Mouse (Mus musculus) myocyte (in vitro differentiated cells): ENCODE measurements around the gene Fbln2.

Source experiments
- CEBPB ChIP-seq: IDR thresholded peaks from 2 replicates; pipeline ENCODE4 v1.6.1; 2011; ENCODE audit warnings: mild to moderate bottlenecking, moderate library complexity; ENCODE audit not compliant: poor library complexity, insufficient read depth, severe bottlenecking
- E2F4 ChIP-seq: IDR thresholded peaks from one replicate; pipeline ENCODE4 v1.6.1; 2011; ENCODE audit warnings: mild to moderate bottlenecking, control low read depth, moderate library complexity; ENCODE audit not compliant: insufficient read depth
- MAX ChIP-seq: IDR thresholded peaks from one replicate; pipeline ENCODE4 v1.6.1; 2011; ENCODE audit warnings: low read depth, mild to moderate bottlenecking, control low read depth
- MYOD1 ChIP-seq, 3 experiments: IDR thresholded peaks; one replicate each; pipeline ENCODE4 v1.6.1; 2011; ENCODE audit warnings: control low read depth in 2 of 3, low read depth in 2 of 3, mild to moderate bottlenecking in 2 of 3, moderate library complexity in 1 of 3; ENCODE audit not compliant: insufficient read length in 2 of 3, control insufficient read depth in 1 of 3
- MYOG ChIP-seq, 3 experiments: IDR thresholded peaks; one replicate each; pipeline ENCODE4 v1.6.1; 2011; ENCODE audit warnings: control low read depth in 2 of 3, low read depth in 2 of 3, mild to moderate bottlenecking in 2 of 3; ENCODE audit not compliant: insufficient read length in 2 of 3, control insufficient read depth in 1 of 3, insufficient read depth in 1 of 3
- POLR2A ChIP-seq: IDR thresholded peaks from one replicate; pipeline ENCODE4 v1.6.1; 2011; ENCODE audit warnings: low read depth, mild to moderate bottlenecking, control low read depth, moderate library complexity; ENCODE audit not compliant: insufficient read length
- SRF ChIP-seq: IDR thresholded peaks from one replicate; pipeline ENCODE4 v1.6.1; 2011; ENCODE audit warnings: low read depth; ENCODE audit not compliant: control insufficient read depth, insufficient read length
- TCF3 ChIP-seq: IDR thresholded peaks from one replicate; pipeline ENCODE4 v1.6.1; 2011; ENCODE audit warnings: low read depth, control low read depth; ENCODE audit not compliant: insufficient read length
- USF1 ChIP-seq: IDR thresholded peaks from one replicate; pipeline ENCODE4 v1.6.1; 2011; ENCODE audit warnings: low read depth, mild to moderate bottlenecking, control low read depth, moderate library complexity

GRCm38 (mm10) chr6:91169129-91169528 lies 43.1 kb upstream of the Fbln2 start:
- TF ChIP-seq MAX (no peak), MYOG (IDR thresholded peaks at IDR 0.05; ENCODE audit: control insufficient read depth in 1 of 3, insufficient read depth in 1 of 3, insufficient read length in 2 of 3, low read depth in 2 of 3) (peak in 2 of 3 experiments; percentile 60 to 94), E2F4 (no peak), USF1 (no peak), TCF3 (peak; percentile 25), MYOD1 (IDR thresholded peaks at IDR 0.05; ENCODE audit: control insufficient read depth in 1 of 3, insufficient read length in 2 of 3, low read depth in 2 of 3) (peak; percentile 28 to 88 (median 30)), POLR2A (no peak), SRF (no peak), CEBPB (no peak)
